Comparison of ENCODE assay signal across 8 mouse cellular contexts in the genomic region with DNA sequence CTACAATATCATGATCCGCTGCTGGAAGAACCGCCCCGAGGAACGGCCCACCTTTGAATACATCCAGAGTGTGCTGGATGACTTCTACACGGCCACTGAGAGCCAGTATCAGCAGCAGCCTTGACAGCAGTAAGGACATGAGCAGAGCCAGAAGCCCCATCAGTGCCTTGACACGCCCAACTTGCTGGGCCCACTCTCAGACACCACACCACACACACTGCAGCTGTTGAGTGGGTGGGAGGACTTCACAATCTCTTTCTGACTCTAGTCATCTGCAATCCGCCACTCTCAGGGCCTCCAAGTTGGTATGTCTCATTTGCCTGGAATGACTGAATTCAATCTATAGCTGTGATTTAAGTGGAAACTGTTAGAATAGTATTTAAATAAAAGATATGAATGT.
"Had no signal": no experiment of that assay in that cellular context is flagged by ENCODE, and none has a peak within 500 bp of the region (broad histone marks: within the 10 kb centered on the region; RNA-seq: fewer than 3 reads in every experiment).

No protein-coding gene starts in this region.

- H3K27me3 ChIP-seq: stomach, embryonic 15.5 days had no signal

- H3K4me3 ChIP-seq: kidney, embryonic 15.5 days; limb, embryonic 13.5 days; midbrain, embryonic 12.5 days; stomach, embryonic 15.5 days had no signal

- H3K4me2 ChIP-seq: kidney, embryonic 15.5 days; limb, embryonic 13.5 days; midbrain, embryonic 12.5 days; stomach, embryonic 15.5 days had no signal

- H3K36me3 ChIP-seq: kidney, embryonic 15.5 days; limb, embryonic 13.5 days; midbrain, embryonic 12.5 days; stomach, embryonic 15.5 days had no signal

- DNase-seq: kidney, adult 2 months; kidney, postnatal 14 days; lung, adult 18-20 months; thymus, postnatal 4 days had no signal
